Mouse (Mus musculus): ENCODE data around the gene Cntln.

The Cntln gene

DNA sequence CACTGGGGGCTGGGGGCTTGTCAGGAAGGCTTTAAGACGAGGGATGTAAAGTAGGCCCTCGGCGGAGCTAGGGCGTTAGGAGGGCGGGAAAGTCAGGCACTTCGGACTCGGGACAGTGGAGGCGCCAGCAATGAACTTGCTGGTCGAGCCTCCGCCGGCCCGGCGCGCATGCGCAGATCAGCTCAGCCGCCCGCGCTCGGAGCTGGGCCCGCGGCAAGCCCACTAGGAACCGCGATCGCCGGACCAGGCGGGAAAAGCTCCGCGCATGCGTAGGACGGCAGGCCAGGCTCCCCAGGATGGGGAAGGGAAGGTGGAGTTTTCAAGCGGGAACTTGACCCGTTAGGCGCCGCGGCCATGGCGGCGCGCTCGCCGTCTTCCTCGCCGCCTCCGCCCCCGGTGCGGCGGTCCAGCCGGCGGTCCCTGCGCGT lies at the start of gene Cntln:
Cntln (plus strand) TSS at position 199 of the 428 bp plus-strand sequence.
- peak; percentile 85 for DNase-seq (ENCODE audit: low read depth, low spot score)

DNA sequence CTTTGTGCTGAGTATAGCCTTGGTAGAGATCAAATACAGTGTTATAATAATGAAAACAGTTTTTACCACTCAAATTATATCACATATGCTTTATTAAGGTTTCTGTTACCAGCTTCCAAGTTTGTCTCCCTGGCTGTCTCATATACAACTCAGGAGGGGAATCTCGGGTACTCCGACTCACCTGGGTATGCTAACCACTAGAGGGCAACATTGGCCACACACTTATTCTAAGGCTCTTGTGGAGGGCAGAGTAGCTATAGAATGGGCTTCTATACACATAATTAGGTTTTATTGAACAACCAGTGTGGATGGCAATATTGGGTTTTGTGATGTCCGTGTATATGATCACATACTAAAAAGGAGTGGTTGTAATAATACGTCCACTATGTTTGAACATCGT lies 47.1 kb upstream of the Cntln start:
- DNase-seq (ENCODE audit: low read depth, low spot score), result peak; percentile 32

DNA sequence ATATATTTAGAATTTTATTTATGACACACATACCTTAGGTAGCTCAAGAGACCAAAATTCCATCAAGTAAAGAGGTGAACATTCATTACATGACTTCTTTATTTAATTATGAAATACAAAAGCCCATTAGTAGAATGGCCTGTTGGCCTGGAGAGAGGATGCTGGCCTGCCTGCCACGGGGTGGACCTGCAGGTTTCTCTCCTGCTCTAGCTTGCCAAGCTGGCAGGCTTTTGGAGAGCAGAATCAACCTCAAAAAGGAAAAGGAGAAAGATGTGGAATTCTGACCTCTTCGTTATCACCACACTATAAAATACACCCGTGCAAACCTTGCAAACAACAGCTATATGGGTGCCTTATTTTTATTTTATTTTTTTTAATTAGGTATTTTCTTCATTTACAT lies 45.6 kb upstream of the Cntln start:
- DNase-seq (ENCODE audit: low read depth, low spot score), result no peak

DNA sequence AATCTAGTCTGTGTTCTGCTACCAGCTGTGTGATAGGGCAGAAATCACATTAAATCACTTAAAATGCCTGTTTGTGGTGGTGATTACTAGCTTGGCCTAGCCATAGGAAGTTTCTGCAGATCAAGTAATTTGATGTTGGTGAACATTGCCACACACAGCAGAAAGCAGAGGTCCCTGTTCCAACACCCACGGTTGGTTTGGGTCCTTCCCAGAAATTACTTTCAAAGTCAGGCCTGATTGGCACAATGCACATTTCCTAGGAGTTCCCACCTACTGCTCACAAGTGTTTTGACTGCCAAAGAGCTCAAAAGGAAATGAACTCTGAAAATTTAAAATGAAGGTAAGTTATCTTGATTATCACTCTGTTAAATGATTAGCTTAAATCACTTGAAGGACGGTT lies 44.6 kb upstream of the Cntln start:
- DNase-seq (ENCODE audit: low read depth, low spot score), result no peak

DNA sequence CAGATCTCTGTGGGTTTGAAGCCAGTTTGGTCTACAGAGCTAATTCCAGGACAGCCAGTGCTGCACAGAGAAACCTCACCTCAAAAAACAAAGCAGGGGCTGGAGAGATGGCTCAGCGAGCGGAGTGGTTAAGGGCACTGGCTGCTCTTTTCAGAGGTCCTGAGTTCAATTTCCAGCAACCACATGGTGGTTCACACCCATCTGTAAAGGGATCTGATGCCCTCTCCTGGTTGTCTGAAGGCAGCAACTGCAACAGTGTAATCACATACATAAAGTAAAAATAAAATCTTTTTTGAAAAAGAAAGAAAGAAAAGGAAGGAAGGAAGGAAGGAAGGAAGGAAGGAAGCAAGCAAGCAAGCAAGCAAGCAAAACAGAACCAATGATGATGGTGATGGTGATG lies 26.5 kb upstream of the Cntln start:
- DNase-seq (ENCODE audit: low read depth, low spot score), result no peak

DNA sequence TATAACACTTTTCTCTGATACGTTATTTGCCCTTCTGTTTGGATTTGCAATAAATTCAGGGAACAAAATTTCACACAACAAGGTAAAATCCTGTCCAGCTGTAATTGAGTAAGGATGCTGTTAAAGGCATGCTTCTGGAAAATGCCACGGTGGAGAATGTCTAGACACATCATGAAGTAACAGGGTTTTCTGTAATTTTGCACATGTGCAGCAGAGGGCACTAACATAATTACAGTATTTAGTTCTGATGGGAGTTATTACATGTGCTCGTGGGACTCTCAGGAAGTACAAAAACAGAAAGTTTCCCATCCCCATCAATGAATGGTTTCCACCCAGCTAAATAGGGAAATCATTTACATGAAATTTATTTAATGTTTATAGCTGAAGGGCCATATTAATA lies 7.8 kb upstream of the Cntln start:
- peak; percentile 53 for DNase-seq (ENCODE audit: low read depth, low spot score)

DNA sequence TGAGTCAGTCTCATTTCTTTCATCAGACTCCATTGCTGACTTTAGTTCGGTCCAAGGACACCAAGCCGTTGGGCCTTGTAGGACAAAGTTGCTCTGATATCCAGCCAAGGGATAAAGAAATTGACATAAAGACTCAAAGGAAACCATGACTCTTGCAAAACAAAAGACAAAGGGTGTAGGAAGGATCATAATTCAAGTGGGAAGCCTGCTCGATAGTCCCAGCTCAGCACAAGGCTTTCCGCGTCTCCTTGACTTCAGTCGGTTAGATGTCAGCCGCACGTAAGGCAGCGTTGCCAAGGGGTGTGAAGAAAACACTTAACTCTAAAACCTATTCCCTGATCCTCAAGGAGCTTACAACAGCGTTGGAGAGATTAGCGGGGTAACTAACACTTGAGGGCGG lies 463 bp upstream of the Cntln start:
- no peak for DNase-seq (ENCODE audit: low read depth, low spot score)

DNA sequence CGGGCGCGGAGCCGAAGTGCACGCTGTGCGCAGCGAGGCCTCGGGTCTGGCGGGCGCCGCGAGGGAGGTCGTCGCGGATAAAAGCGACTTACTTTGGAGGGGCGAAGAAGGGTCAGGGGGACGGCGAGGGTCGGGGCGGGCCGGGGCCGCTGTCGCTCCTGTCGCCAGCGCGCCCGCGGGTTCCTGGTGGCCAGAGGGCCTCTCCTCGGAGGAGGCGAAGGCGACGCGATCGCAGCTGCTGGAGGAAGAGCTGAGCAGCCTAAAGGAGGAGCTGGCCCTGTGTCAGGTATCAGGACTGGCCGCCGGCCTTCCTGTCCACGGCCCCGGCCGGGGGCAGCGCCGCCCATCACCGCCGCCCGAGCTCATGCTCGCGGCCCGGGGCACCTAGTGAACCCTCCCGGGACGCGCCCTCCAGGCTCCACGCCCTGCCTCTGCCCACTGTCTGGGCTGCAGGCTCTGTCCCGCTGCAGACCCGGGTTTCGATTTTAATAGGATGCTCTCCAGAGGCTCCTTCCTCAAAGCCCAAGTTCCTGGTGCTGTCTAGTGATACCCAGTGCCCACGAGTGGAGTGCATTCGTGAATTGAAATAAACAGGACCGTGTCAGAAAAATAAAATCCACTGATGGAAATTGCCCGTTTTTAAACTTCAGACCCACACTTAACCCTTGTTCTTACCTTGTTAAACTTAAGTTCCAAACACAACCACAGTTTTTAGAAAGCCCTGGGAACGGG lies 596 bp downstream of the Cntln start:
- DNase-seq (ENCODE audit: low read depth, low spot score), result peak; percentile 41

DNA sequence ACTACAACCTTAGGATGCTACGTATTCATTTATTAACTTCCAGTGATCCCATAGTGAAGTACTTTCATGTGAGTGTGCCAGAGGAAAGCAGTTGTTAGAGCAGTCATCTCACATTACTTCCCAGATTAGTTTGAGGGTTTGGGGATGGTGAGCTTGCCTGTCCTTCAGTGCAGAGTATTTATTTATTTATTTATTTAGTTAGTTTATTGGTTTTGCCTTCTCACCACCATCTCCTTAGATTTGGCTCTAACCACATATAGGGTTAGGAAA lies 1.1 kb downstream of the Cntln start:
- no peak for DNase-seq (ENCODE audit: low read depth, low spot score)

DNA sequence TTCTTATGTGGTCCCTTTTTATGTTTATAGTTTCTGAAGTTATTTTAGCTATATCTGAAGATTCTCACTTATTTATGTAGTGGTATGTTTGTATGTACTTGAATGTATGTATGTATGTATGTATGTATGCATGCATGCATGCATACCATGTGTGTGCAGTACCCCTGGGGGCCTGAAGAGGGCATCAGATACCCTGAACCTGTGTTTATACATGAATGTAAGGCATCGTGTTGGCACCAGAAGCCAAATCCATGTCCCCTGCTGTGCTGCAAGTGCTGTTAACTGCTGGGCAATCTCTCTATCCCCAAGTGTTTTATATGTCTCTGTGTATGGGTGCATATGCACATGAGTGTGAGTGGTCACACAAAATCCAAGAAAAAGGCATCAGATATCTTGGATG lies 34.3 kb downstream of the Cntln start:
- DNase-seq (ENCODE audit: low read depth, low spot score), result peak; percentile 8

DNA sequence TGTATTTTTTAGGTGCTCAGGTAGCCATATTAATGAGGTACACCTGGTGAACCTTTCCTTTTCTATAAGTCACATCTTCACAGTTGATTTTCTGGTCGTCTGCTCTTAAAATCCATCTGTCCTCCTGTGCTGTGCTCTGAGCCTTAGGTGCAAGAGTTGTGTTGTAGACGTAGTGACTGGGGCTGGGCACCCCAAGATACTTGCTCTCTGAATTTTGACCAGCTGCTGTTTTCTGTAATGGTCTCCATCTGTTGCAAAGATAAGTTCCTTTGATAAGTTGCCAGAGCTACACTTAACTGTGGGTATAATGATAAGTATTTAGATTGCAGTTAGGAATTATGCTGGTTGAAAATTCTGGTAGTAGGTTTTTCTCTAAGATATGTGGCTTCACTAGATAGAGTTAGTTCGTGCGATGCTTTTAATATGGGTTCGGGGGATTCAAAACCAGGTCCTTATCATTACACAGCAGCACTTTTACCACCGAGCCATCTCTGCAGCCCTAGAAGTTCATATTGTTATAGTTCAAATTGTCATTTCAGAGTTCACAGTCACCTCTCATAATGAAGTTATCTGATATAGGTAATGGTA lies 50.3 kb downstream of the Cntln start:
- DNase-seq (ENCODE audit: low read depth, low spot score), result no peak

DNA sequence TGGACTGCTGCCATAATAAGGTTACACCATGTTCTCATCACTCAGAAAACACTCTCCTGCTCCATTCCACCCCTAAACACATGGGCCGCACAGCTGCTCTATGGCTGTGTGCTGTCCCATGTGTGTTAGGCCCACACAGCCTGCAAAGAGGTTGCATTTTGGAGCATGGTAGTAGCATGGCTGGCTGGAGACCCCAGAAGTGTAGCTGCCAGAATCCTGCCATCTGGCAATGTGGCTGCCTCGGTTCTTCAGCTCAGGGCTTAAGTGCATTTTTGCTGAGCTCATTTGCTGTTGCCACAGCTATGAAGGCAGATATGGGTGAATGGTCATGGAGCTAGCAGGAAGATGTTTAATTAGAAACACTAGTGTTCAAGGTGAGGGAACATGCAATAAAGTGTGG lies 58.0 kb downstream of the Cntln start:
- no peak for DNase-seq (ENCODE audit: low read depth, low spot score)

DNA sequence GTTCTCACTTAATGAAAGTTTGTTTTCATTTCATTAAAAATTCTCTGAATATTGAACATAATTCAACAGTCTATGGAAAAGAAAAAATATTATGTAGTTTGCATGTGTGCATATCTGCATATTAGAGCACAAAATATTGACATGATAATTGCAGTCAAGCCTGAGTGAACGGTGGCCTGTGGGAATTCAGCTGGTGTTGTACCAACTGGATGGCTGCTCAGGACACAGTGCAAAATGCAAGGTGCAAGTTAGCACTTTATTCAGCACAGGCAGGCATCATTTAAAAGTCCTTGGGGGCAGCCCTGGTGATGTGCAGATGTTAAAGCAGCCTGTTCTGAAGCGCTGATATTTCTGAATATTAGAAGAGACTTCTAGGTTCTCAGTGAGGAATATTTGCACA lies 58.5 kb downstream of the Cntln start:
- no peak for DNase-seq (ENCODE audit: low read depth, low spot score)

DNA sequence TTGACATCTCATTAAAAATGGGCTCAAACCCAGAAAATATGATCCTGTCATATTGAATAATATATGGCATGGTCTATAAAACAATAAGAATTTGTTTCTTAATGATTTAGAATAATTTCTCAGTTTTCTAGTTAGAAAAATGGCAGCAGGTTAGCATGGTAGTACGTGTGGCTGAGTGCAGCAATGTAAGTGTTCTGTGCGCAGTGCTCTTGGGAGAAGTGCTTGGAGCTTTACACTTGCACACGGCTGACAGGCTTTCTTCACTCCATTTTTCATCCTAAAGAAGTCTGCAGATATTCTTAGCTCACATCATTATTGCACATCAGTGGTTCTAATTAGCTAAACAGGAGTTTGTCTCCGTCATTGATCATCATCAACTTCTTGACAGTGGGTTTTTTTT lies 60.0 kb downstream of the Cntln start:
- no peak for DNase-seq (ENCODE audit: low read depth, low spot score)

DNA sequence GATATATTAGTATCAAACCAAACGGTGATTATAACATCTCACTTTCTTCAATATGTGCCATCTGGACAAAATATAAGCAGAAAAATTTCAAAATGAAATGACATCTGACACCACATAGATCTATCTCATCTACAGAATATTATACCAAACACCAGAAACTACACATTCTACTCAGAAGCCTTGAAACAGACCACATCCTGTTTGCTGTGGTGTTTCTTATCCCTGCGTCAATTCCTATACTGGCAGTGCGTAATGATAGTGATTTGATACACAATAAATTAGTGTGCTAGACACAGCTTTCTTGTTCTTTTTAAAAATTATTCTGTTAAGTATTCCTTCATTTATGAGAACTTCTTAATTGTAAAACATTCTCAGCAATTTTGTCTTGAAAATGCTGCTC lies 62.3 kb downstream of the Cntln start:
- DNase-seq (ENCODE audit: low read depth, low spot score), result peak; percentile 37

DNA sequence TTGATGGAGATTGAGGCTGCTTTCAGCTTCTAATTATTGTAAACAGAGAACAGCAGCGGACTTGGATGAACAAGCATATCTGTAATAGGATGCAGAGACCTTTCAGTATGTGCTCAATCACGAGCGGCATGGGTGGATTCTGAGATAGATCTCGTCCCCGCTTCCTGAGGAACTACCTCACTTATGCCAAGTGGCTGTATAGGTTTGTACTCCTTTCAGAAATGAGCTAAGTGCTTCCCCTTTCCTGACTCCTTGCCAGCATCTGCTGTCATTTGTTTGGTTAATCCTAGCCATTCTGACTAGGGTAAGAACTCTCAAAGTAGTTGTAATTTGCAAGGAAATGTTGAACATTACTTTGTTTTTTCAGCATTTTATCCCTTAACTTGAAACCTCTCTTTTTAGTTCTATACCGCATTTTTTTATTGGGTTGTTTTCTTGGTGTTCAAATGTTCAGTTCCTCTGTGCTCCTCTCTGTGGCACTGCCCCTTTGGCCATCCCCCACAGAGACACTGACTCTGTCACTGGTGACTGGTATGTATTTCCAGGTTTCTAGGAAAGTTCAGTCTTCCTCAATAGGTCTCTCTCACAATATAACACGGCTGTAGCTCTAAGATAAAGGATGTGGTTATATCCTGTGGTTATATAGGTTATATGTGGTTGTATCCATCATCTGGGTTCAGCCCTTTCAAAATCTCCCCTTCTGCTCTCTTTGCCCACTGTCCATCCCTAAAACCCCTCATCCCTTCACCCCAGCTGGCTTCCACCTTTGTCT lies 93.0 kb downstream of the Cntln start:
- DNase-seq (ENCODE audit: low read depth, low spot score), result no peak

DNA sequence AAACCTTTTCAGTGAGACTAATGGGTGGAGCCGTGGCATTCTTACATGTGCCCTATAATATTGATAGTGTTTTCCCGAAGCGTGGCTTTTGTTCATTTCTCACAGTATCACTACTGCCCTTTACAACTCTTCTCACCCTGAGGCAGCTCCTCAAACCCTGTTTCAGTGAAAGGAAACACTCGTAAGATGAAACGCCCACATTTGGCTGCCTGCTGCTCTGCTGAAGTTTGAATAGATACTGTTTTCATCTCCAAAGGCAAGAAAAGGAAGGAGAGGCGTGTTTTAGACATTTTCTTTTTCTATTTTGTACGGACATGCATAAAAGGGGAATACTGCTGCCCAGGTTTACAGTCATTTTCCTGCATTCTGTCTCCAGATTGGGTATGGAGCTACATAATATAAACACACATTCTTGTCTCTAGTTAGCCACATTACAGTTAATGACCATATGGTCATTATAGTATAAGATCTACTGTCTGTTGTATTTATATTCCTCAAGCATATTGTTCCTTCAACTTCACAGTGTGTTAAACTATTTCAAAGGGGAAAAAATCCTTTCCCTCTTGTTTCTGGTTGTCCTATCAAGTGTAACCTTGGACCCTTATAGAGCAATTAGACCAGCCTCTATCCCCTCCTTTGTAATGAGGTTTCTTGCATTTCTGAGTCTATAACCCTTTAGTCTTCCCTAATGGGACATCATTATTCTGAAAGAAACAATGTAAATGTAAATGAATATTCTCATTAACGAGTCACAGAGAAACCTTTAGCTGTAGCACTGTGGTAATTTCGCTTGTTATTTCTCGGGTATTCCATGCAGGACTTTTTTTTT lies 111.6 kb downstream of the Cntln start:
- no peak for DNase-seq (ENCODE audit: low read depth, low spot score)

DNA sequence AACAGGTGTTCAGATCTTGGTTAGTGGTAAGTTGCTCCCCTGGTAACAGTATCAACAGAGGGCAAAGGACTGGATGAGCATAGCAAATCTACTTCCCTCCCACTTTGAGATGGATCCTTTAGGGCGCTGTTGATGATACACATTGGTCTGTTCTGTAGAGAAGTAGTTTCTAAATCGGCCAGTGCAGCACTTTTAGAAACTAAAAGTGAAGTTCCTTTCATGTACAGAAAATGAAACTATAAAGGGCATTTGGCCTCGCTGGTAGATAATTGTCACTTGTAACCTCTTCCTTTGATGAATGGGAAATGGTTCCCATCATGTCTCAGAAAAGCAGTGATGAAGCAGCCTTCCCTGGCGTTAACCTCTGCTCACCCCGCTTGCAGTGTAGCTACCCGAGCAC lies 121.5 kb downstream of the Cntln start:
- DNase-seq (ENCODE audit: low read depth, low spot score), result peak; percentile 33

DNA sequence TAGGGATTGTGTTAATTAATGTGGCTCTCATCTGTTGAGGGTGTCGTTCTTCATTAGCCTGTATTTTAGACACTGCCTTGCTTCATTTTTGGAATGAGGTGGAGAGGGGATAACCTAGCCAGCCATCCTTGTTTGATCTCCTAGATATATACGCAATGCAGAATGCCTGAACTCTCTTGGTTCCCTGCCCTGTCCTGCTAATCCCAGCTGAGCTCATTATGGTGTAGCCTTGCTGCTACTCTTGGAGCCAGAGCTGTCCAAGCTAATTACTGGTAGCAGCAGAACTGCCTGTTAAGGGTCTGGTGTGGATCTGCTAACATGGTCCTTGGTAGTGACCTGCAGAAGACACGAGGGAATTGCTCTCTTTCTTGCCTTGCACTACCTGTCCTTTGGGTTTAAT lies 122.7 kb downstream of the Cntln start:
- no peak for DNase-seq (ENCODE audit: low read depth, low spot score)

DNA sequence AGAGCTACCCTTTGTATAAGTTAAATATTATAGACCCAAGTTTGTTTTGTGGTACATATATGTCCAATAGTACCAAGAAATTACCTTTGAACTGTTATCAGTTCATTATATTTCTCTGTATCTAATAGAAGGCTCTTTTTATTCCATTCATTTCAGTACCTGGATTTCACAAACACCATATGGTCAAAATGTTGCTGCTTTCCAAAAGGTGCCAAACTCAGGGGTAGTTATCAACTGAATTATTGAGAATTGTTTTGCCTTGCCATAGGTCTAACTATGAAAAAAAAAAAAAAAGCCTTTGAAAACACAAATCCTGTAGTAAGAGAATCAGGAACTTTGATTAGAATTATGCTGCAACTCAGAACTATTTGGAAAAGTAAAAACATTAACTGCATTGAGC lies 126.7 kb downstream of the Cntln start:
- DNase-seq (ENCODE audit: low read depth, low spot score), result no peak

DNA sequence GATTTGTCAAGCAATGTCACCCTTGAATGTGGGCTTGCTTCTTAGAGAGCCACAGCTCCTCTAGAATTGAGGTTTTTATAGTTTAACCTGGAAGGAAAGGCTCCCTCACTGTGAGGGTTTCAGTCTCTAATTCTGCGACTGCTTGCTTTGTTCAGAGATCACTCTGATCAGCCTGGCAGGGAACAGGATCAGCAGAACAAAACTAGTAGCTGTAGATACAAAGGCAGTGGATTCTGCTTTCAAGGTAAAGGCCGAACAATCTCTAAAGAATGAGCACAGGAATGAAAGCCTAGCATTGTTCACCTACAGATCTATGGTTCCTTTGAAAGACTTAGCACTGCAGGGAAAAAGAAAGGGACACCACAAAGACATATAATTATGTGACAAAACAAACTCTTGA lies 161.6 kb downstream of the Cntln start:
- DNase-seq (ENCODE audit: low read depth, low spot score), result no peak

DNA sequence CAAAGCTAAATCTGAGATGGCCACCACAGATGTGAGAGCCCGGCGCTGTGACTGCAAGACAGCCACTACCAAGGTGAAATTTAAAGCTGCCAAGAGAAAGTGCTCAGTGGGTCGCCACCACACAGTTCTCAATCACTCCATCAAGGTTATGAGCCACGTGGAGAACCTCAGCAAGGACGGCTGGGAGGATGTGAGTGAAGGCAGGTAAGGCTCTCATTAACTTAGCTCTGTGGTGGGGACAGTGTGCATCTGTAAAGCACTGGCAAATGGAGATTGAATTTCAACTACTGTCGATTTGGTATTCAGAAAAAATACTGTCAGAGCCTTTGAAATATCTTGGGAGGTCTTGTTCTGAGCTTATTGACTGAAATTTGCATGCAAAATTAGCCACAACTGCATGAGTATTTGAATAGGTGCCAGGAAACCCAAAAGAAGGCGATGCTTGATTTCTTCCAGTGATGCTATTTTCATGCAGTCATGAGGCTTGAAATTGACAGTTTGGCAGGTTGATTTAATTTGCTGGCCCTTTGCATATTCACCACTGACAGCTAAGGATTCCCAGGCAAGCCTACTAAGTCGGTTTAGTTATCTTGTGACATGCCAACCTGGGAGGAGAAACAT lies 165.9 kb downstream of the Cntln start:
- no peak for DNase-seq (ENCODE audit: low read depth, low spot score)
